Mouse (Mus musculus) WW6 (cell line): ENCODE results near the gene Olfr1222.
"Not testable (repeated sequence)": the region's sequence is repeated elsewhere in the genome, so short reads cannot be mapped to it uniquely, and the experiment has no call there.

Experiments
- DNase-seq: peaks from one replicate; pipeline ENCODE4 v3.0.0-alpha.2; 2013; ENCODE audit warnings: low read depth, low spot score

Gene Olfr1222

GRCm38 (mm10) chr2:89132954-89133353, at the start of gene Olfr1222:
Olfr1222 (minus strand) TSS chr2:89133054.
- DNase-seq = no peak

GRCm38 (mm10) chr2:89174569-89174968, 41.7 kb upstream of the Olfr1222 start, which contains the start of gene Olfr1225:
Olfr1225 (minus strand) TSS chr2:89174669.
- DNase-seq = no peak

GRCm38 (mm10) chr2:89164711-89165110, 31.9 kb upstream of the Olfr1222 start:
- DNase-seq = not testable (repeated sequence)

GRCm38 (mm10) chr2:89163991-89164390, 31.1 kb upstream of the Olfr1222 start, which contains the start of gene Olfr1224-ps1:
Olfr1224-ps1 (minus strand) TSS chr2:89164091.
- not testable (repeated sequence) for DNase-seq

- no peak for DNase-seq
Observed at GRCm38 (mm10) chr2:89151460-89151859, 18.6 kb upstream of the Olfr1222 start, which contains the start of gene Olfr1223. Olfr1223 (minus strand) TSS chr2:89151560.

- no peak for DNase-seq
Observed at GRCm38 (mm10) chr2:89117183-89117582, 15.7 kb downstream of the Olfr1222 start, which contains the start of gene Olfr1221. Olfr1221 (minus strand) TSS chr2:89117283.

- DNase-seq = no peak
Observed at GRCm38 (mm10) chr2:89106735-89107134, 26.1 kb downstream of the Olfr1222 start, which contains the start of gene Olfr1220. Olfr1220 (minus strand) TSS chr2:89106835.

- DNase-seq = no peak
Observed at GRCm38 (mm10) chr2:89105651-89106050, 27.2 kb downstream of the Olfr1222 start.

- DNase-seq = no peak
Observed at GRCm38 (mm10) chr2:89093848-89094247, 39.0 kb downstream of the Olfr1222 start.

GRCm38 (mm10) chr2:89083413-89083812, 49.4 kb downstream of the Olfr1222 start, which contains the start of gene Olfr1219:
Olfr1219 (minus strand) TSS chr2:89083513.
- no peak for DNase-seq

- DNase-seq = no peak
Observed at GRCm38 (mm10) chr2:89081487-89081886, 51.4 kb downstream of the Olfr1222 start.
